Mouse (Mus musculus) c-Kit-negative CD71-positive TER-119-positive erythroid progenitor cells, embryonic 14.5 days (primary cell): ENCODE data around the gene Wfdc12.
"Not testable (repeated sequence)": the region's sequence is repeated elsewhere in the genome, so short reads cannot be mapped to it uniquely, and the experiment has no call there.

ENCODE experiments used
- DNase-seq: peaks from one replicate; pipeline ENCODE4 v3.0.0-alpha.2; 2013; ENCODE audit warnings: low read depth, low spot score

The Wfdc12 gene

DNA sequence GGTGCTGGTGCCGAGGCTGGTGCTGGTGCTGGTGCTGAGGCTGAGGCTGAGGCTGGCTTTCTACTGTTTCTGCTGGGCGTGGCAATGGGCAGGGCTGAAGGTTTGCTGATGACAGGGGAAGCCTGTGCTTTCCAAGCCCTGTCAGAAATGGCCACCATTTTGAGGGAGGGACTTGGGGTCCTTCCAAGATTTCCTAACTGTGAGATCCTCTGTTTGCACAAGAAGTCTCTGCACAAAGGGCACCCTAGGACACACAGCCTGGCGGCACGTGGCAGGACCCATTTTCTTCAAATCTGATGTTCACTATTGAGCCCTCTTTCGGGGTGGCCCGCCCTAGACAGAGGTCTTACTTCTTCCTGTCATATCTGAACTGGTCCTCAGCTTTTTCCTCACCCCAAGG, at the start of gene Wfdc12:
Wfdc12 (minus strand) TSS at position 33 of the 400 bp plus-strand sequence.
- no peak for DNase-seq

DNA sequence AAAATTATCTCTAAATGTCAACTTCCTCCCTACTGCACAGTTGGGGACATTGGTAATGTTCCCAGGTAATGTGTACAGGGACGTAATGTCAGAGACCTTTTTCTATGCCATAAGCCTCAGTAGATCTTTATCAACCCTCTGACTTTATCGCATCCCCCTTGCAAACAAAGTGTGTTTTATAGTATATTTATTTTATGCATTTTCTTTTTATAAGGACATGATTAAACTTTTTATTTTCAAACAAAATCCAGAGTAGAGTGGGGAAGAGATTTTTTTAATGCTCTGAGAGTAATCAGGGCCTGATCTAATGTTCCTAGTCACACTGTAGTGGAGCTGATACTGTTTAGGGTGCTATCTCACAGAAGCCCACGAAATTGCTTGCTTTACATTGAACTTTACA, 48.0 kb upstream of the Wfdc12 start, which contains the start of gene Svs2:
Svs2 (minus strand) TSS at position 101 of the 400 bp plus-strand sequence.
- DNase-seq, result no peak

GRCm38 (mm10) chr2:164232671-164233070, 42.3 kb upstream of the Wfdc12 start:
- no peak for DNase-seq

DNA sequence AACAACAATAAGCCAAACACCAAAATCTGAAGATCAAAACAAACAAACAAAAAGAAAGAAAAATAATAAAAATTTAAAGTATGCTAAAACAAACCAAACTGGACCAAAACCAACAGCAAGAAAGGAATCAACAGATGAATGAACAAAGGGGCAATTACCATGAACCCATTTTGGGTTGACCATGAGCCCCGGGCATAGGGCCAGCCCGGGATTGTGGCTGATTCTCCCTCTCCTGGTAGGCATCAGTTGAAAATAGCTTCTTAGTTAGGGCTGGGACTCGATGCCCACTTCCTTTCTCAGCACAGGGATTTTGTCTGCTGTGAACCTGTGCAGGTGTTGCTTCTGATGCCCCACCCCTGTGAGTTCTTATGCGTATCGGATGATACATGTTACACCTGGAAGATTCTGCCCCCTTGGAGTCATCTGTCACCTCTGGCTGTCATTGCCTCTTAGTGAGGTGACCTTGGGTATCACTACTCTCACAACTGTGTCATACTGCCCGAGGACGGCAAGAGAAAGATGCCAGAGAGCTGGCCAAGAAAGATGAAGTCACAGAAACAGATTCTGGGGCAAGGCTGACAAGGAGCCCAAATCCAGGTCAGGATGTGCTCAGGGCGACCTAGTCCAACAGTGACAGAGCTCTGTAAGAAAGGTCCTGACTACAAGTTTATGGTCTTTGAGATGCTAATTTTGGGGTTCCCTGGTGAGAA, 38.1 kb upstream of the Wfdc12 start:
- no peak for DNase-seq

DNA sequence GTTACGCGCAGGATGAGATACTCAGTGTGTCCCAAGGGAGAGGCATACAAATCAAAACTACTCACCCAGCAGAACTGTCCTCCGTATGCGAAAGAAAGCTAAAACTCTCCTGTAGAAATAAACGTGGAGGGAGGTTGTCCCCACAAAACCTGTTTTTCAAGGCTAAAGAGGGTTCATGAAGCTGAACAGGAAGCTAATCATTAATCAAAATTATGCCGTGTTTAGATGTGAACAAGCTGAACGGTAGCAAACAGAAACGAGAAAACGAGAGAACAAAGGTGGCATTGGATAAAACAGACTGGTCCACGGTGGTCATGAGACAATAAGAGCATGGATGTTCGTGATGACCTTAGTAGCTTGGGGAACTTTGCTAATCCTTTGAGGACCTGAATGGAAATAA, 31.1 kb upstream of the Wfdc12 start, which contains the start of gene Wfdc15b:
Wfdc15b (minus strand) TSS at position 139 of the 400 bp plus-strand sequence.
- DNase-seq, result no peak

GRCm38 (mm10) chr2:164219295-164219694, 28.9 kb upstream of the Wfdc12 start:
- no peak for DNase-seq

- DNase-seq, result no peak
Observed at GRCm38 (mm10) chr2:164212711-164213110, 22.3 kb upstream of the Wfdc12 start.

GRCm38 (mm10) chr2:164210892-164211291, 20.5 kb upstream of the Wfdc12 start:
- DNase-seq, result no peak

DNA sequence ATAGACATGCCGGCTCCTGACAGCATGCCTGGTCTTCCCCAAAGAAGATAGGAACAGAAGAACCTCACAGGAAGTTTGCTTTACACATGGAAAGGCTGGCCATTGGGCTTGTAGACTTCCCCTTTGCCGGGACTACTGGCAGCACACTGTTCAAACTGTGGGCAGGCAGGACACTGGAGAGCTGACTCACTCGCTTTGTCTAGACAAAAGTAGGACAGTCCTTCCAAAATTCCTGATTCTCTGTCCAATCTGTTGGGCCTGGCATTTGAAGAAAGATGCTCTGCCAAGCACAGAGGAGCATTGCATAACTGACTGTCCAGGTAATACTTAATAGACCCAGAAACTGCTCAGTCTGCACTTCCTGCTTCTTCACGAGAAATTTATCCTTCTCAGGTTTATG, 16.3 kb upstream of the Wfdc12 start:
- DNase-seq, result no peak

DNA sequence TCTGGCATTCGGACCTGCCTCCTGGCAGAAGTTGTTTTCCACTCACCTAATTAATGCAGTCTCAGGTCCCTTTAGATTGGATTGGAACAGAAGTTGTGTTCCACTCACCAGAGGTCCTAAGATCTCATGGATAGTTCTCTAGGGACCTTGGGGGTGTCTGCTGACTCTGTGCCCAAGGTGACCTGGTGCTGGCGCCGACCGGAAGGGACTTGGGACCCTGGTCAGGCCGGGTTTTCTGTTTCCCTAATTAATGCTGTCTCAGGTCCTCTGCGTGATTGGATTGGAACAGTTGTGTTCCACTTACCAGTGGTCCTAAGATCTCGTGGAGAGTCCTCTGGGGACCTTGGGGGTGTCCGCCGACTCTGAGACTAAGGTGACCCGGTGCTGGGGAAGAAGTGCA, 15.6 kb upstream of the Wfdc12 start:
- DNase-seq, result not testable (repeated sequence)

GRCm38 (mm10) chr2:164199626-164200327, 9.4 kb upstream of the Wfdc12 start, which contains the start of gene Wfdc15a:
TSS of gene Wfdc15a (minus strand) at chr2:164200130.
- no peak for DNase-seq

DNA sequence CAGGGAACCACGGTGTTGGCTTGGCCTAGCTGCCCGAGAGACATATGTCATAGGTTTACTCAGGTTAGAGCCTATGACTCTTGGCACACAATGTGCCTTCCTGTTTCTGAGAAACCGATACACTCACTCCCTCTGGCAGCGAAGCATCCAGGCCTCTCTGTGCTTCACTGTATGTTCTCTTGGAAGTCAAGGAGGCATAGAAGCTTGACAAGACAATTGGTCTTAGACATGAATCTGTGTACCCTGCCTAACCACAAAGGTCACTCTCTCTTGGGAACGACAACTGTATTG, 6.2 kb upstream of the Wfdc12 start:
- DNase-seq, result no peak

GRCm38 (mm10) chr2:164195971-164196699, 5.7 kb upstream of the Wfdc12 start:
- no peak for DNase-seq

- DNase-seq, result no peak
Observed at GRCm38 (mm10) chr2:164194959-164195630, 4.7 kb upstream of the Wfdc12 start.

GRCm38 (mm10) chr2:164192279-164192678, 1.9 kb upstream of the Wfdc12 start:
- no peak for DNase-seq

DNA sequence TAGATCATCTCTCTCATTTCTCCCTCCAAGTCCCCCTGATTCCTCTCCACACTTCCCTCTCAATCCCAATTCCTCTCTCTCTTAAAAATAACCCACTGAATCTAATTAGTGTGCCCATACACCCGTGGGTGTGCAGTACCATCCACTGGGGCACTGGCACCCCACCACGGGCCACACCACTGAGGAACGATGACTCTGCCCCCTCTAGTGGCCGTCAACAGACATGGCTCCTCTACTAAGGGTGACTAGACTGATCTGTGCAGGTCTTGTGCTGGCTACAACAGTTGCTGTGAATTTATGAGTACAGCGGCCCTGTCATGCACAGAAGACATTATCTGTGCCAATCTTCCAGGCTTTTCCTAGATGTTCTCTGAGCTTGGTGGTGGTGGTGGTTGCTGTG, 1.7 kb downstream of the Wfdc12 start:
- DNase-seq, result no peak

GRCm38 (mm10) chr2:164184145-164184719, 6.2 kb downstream of the Wfdc12 start:
- no peak for DNase-seq

DNA sequence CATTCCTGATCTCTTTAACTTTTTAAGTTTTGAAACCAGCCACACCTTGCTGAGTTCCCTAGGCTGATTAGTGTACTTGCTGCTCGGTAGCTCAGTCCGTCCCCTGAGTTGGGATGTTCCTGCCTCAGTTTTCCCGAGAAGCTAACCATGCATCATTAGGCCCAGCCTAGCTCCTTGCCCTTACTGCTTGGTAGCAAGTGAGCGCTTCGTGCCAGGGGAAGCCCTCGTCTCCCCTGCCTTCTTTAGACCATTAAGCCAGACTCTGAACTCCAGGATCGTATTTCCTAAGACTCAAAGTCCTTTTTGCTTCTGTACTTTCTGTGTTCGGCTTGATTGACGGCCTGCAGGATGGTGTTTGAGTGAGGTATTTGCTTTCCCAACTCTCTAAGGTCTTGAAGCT, 7.1 kb downstream of the Wfdc12 start:
- no peak for DNase-seq

- no peak for DNase-seq
Observed at GRCm38 (mm10) chr2:164182692-164183255, 7.6 kb downstream of the Wfdc12 start, which contains the start of gene Wfdc5. TSS of gene Wfdc5 (minus strand) at chr2:164182742.

- no peak for DNase-seq
Observed at GRCm38 (mm10) chr2:164180770-164181169, 9.6 kb downstream of the Wfdc12 start.

GRCm38 (mm10) chr2:164180124-164180523, 10.3 kb downstream of the Wfdc12 start:
- DNase-seq, result no peak
